Mouse (Mus musculus): ENCODE results near the gene Bcl9l. TPM values are rescaled to one million over a fixed set of nuclear protein-coding genes. Genes with fewer than 3 reads are reported as not detected.
A peak's percentile ranks its signal among the peaks of the same experiment; 100 is the strongest.

The Bcl9l gene
- polyA plus RNA-seq, 2 experiments, result 20.5 to 41.2 TPM

GRCm38 (mm10) chr9:44501206-44501879 is 18.7 kb downstream of the Bcl9l start:
- H3K27ac ChIP-seq (replicated peaks; ENCODE audit: low read depth, low read length), result peak overlapping the region; percentile 68
- no peaks in the 10 kb centered on the region for H3K9me3 ChIP-seq (ENCODE audit: control insufficient read depth, low read length)
- 0 out of 2 replicates have a peak overlapping the region, but pooled peaks have one; percentile 4 for H3K9ac ChIP-seq (ENCODE audit: low read depth, low read length, severe bottlenecking)
- DNase-seq (ENCODE audit: low spot score), result no peak
- 16% methylated on average over 10 of the region's 10 CpGs for WGBS
- TF ChIP-seq POLR2A (IDR thresholded peaks at IDR 0.05; ENCODE audit: borderline replicate concordance, extremely low read depth, insufficient read depth, insufficient read length), result no peak
- peaks cover 53% of the 10 kb centered on the region for H3K36me3 ChIP-seq (ENCODE audit: control insufficient read depth, insufficient read depth, low read length)
- H3K4me3 ChIP-seq (replicated peaks; ENCODE audit: low read length), result peak overlapping the region; percentile 45
- H3K27me3 ChIP-seq (ENCODE audit: control insufficient read depth, insufficient read depth, low read length), result no peaks in the 10 kb centered on the region
- H3K4me2 ChIP-seq (replicated peaks; ENCODE audit: low read depth, low read length, severe bottlenecking), result peak overlapping the region; percentile 91
- ATAC-seq (ENCODE audit: low FRiP score, low read depth), result no peak
- peaks cover 53% of the 10 kb centered on the region for H3K4me1 ChIP-seq (ENCODE audit: control insufficient read depth, insufficient read depth, low read length)

GRCm38 (mm10) chr9:44502006-44502405 is 19.4 kb downstream of the Bcl9l start:
- DNase-seq (ENCODE audit: low spot score) (peak; percentile 88), ATAC-seq (ENCODE audit: low FRiP score, low read depth) (no peak)
- Histone ChIP-seq H3K4me3 (replicated peaks; ENCODE audit: low read length) (peak overlapping the region; percentile 45), H3K9me3 (ENCODE audit: control insufficient read depth, low read length) (no peaks in the 10 kb centered on the region), H3K27me3 (ENCODE audit: control insufficient read depth, insufficient read depth, low read length) (no peaks in the 10 kb centered on the region), H3K4me1 (ENCODE audit: control insufficient read depth, insufficient read depth, low read length) (peaks cover 46% of the 10 kb centered on the region), H3K27ac (replicated peaks; ENCODE audit: low read depth, low read length) (peak overlapping the region; percentile 68), H3K36me3 (ENCODE audit: control insufficient read depth, insufficient read depth, low read length) (peaks cover 59% of the 10 kb centered on the region), H3K4me2 (replicated peaks; ENCODE audit: low read depth, low read length, severe bottlenecking) (peak overlapping the region; percentile 91), H3K9ac (ENCODE audit: low read depth, low read length, severe bottlenecking) (0 out of 2 replicates have a peak overlapping the region, but pooled peaks have one; percentile 4)
- WGBS, result 0% methylated on average over 4 of the region's 4 CpGs
- no peak for TF ChIP-seq POLR2A (IDR thresholded peaks at IDR 0.05; ENCODE audit: borderline replicate concordance, extremely low read depth, insufficient read depth, insufficient read length)

- DNase-seq (ENCODE audit: low spot score), result no peak
- no peak for TF ChIP-seq POLR2A (IDR thresholded peaks at IDR 0.05; ENCODE audit: borderline replicate concordance, extremely low read depth, insufficient read depth, insufficient read length)
- no peak for ATAC-seq (ENCODE audit: low FRiP score, low read depth)
- Histone ChIP-seq H3K27ac (replicated peaks; ENCODE audit: low read depth, low read length) (no peak overlapping the region), H3K9ac (ENCODE audit: low read depth, low read length, severe bottlenecking) (no peak overlapping the region), H3K27me3 (ENCODE audit: control insufficient read depth, insufficient read depth, low read length) (no peaks in the 10 kb centered on the region), H3K4me3 (replicated peaks; ENCODE audit: low read length) (no peak overlapping the region), H3K9me3 (ENCODE audit: control insufficient read depth, low read length) (no peaks in the 10 kb centered on the region), H3K4me1 (ENCODE audit: control insufficient read depth, insufficient read depth, low read length) (peaks cover 36% of the 10 kb centered on the region), H3K36me3 (ENCODE audit: control insufficient read depth, insufficient read depth, low read length) (peaks cover 85% of the 10 kb centered on the region), H3K4me2 (replicated peaks; ENCODE audit: low read depth, low read length, severe bottlenecking) (no peak overlapping the region)
- 81% methylated on average over 19 of the region's 20 CpGs for WGBS
Observed at GRCm38 (mm10) chr9:44504893-44505823, 22.5 kb downstream of the Bcl9l start.

- ATAC-seq (ENCODE audit: low FRiP score, low read depth), result no peak
- H3K36me3 ChIP-seq (ENCODE audit: control insufficient read depth, insufficient read depth, low read length), result peaks cover 80% of the 10 kb centered on the region
- 52% methylated on average over 23 of the region's 23 CpGs for WGBS
Observed at GRCm38 (mm10) chr9:44505824-44506467, 23.3 kb downstream of the Bcl9l start.

GRCm38 (mm10) chr9:44506566-44506965 is 23.9 kb downstream of the Bcl9l start:
- Histone ChIP-seq H3K4me3 (replicated peaks; ENCODE audit: low read length) (no peak overlapping the region), H3K36me3 (ENCODE audit: control insufficient read depth, insufficient read depth, low read length) (peaks cover 74% of the 10 kb centered on the region), H3K9me3 (ENCODE audit: control insufficient read depth, low read length) (no peaks in the 10 kb centered on the region), H3K27me3 (ENCODE audit: control insufficient read depth, insufficient read depth, low read length) (no peaks in the 10 kb centered on the region), H3K27ac (replicated peaks; ENCODE audit: low read depth, low read length) (no peak overlapping the region), H3K4me1 (ENCODE audit: control insufficient read depth, insufficient read depth, low read length) (peaks cover 34% of the 10 kb centered on the region), H3K9ac (ENCODE audit: low read depth, low read length, severe bottlenecking) (no peak overlapping the region), H3K4me2 (replicated peaks; ENCODE audit: low read depth, low read length, severe bottlenecking) (no peak overlapping the region)
- no peak for TF ChIP-seq POLR2A (IDR thresholded peaks at IDR 0.05; ENCODE audit: borderline replicate concordance, extremely low read depth, insufficient read depth, insufficient read length)
- 96% methylated on average over 13 of the region's 13 CpGs for WGBS
- no peak for DNase-seq (ENCODE audit: low spot score)
- no peak for ATAC-seq (ENCODE audit: low FRiP score, low read depth)

More at GRCm38 (mm10) chr9:44505824-44506467, 23.3 kb downstream of the Bcl9l start:
- Histone ChIP-seq H3K4me2 (replicated peaks; ENCODE audit: low read depth, low read length, severe bottlenecking) (no peak overlapping the region), H3K4me1 (ENCODE audit: control insufficient read depth, insufficient read depth, low read length) (peaks cover 36% of the 10 kb centered on the region), H3K9ac (ENCODE audit: low read depth, low read length, severe bottlenecking) (no peak overlapping the region), H3K27ac (replicated peaks; ENCODE audit: low read depth, low read length) (no peak overlapping the region), H3K27me3 (ENCODE audit: control insufficient read depth, insufficient read depth, low read length) (no peaks in the 10 kb centered on the region), H3K9me3 (ENCODE audit: control insufficient read depth, low read length) (no peaks in the 10 kb centered on the region), H3K4me3 (replicated peaks; ENCODE audit: low read length) (no peak overlapping the region)
- DNase-seq (ENCODE audit: low spot score), result no peak
- TF ChIP-seq POLR2A (IDR thresholded peaks at IDR 0.05; ENCODE audit: borderline replicate concordance, extremely low read depth, insufficient read depth, insufficient read length), result no peak
